Mouse (Mus musculus): ENCODE data around the gene Rxrb. TPM values are rescaled to one million over a fixed set of nuclear protein-coding genes. Genes with fewer than 3 reads are reported as not detected.

The Rxrb gene
- total and polyA plus RNA-seq, 3 experiments = 27.0 to 47.7 (median 36.9) TPM

DNA sequence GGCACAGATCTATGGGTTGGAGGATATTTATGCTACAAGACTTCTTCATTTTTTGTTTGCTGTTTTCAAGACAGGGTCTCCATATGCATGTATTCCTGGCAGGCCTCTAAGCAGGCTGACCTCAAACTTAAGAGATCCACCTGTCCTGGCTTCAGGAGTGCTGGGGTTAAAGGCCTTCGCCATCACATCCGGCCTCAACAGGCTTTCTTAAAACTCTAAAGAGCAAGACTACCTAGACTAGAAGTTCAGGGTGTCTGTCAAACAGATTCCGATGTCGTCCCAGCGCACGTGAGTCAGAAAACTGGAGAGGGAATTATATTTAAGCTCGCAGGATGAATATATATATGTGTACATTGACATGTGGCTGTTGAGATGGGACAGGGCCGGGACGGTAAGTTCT, 7.9 kb upstream of the Rxrb start:
- DNase-seq (ENCODE audit: extremely low read depth) = no peak
- Histone ChIP-seq H3K9me3 (replicated peaks; ENCODE audit: low read length) (peaks cover 27% of the 10 kb centered on the region), H3K27me3 (replicated peaks) (no peaks in the 10 kb centered on the region), H3K4me2 (ENCODE audit: insufficient read depth, low read depth, poor library complexity, severe bottlenecking) (peak overlapping the region; percentile 31; the same call in 1 of the 2 replicates), H3K9ac (ENCODE audit: insufficient read depth, low read depth) (peak overlapping the region; percentile 91; the same call in 1 of the 2 replicates), H3K36me3 (replicated peaks in 1 of 2; ENCODE audit: control insufficient read depth in 1 of 2, insufficient read depth in 1 of 2, low read length in 1 of 2) (peaks cover 19 to 39% of the 10 kb centered on the region in 2 experiments), H3K27ac (ENCODE audit: insufficient read depth, low read depth) (no peak overlapping the region), H3K4me1 (ENCODE audit: control insufficient read depth in 1 of 2, insufficient read depth in 2 of 2) (peaks cover 19 to 36% of the 10 kb centered on the region in 2 experiments), H3K79me2 (replicated peaks; ENCODE audit: control insufficient read depth, extremely low read depth, insufficient read depth, poor library complexity, severe bottlenecking) (peaks cover 2% of the 10 kb centered on the region; the same call in 1 of the 2 replicates), H3K4me3 (replicated peaks in 1 of 3; ENCODE audit: low read depth in 2 of 3, low read length in 2 of 3, poor library complexity in 1 of 3) (peak overlapping the region; percentile 71 to 81 (median 75))
- dilution Hi-C loops (cut with MboI; ENCODE audit: extremely low pct_ligation_motif_present, extremely low pct_unique_long_range_greater_than_20kb, low sequenced_read_pairs) = no loop called here
- in situ Hi-C loops (cut with MboI; ENCODE audit: low pct_ligation_motif_present, low pct_unique_long_range_greater_than_20kb, low sequenced_read_pairs) = no loop called here
- TF ChIP-seq JUN (IDR thresholded peaks at IDR 0.05; ENCODE audit: insufficient read depth, low read depth, low read length) (no peak), IRF4 (IDR thresholded peaks at IDR 0.05; ENCODE audit: low read depth, low read length) (no peak), NELFE (IDR thresholded peaks at IDR 0.05; ENCODE audit: low read depth, low read length) (no peak), GABPA (IDR thresholded peaks at IDR 0.05; ENCODE audit: insufficient replicate concordance, low read depth, low read length) (no peak), CHD1 (IDR thresholded peaks at IDR 0.05; ENCODE audit: low read depth, low read length) (no peak), SMC3 (IDR thresholded peaks at IDR 0.05; ENCODE audit: low read depth, low read length) (no peak), MYC (IDR thresholded peaks at IDR 0.05; ENCODE audit: low read depth, low read length) (no peak), RAD21 (IDR thresholded peaks at IDR 0.05; ENCODE audit: low read depth, low read length) (no peak), RCOR1 (conservative IDR thresholded peaks at IDR 0.05; ENCODE audit: low read depth, low read length) (no peak), USF1 (IDR thresholded peaks at IDR 0.05; ENCODE audit: low read depth, low read length) (no peak), MAX (IDR thresholded peaks at IDR 0.05; ENCODE audit: low read length) (no peak), ZNF384 (IDR thresholded peaks at IDR 0.05; ENCODE audit: low read depth, low read length) (no peak)

DNA sequence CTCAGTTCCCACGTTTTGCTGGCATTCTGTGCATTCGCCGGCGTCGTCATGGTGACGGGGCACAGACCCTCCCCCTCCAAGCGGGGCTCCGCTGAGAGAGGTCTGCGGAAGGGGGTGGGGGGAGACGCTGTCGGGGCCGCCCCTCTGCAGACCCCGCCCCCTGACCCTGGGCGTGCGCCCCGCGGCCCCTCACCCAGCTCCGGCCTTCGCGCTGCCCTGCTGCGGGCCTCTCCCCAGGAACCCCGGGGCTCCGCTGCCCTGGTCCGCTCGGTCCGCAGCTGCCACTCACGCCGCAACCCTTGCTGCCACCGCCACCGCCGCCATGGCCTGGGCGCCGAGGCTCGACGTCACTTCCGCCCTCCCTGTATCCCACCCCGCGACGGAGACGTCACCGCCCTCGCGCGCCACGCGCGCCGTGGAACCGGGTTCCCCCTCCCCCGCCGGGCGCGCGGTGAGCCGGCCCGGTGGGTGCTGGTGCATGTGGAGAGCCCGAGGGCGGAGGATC, 7.2 kb upstream of the Rxrb start, which contains the start of gene Ring1:
TSS of gene Ring1 (minus strand) at position 364 of the 505 bp plus-strand sequence.
- in situ Hi-C loops (cut with MboI; ENCODE audit: low pct_ligation_motif_present, low pct_unique_long_range_greater_than_20kb, low sequenced_read_pairs) = no loop called here
- Histone ChIP-seq H3K4me3 (replicated peaks in 1 of 3; ENCODE audit: low read depth in 2 of 3, low read length in 2 of 3, poor library complexity in 1 of 3) (peak within 1 kb of the TSS; percentile 71 to 81 (median 75)), H3K79me2 (replicated peaks; ENCODE audit: control insufficient read depth, extremely low read depth, insufficient read depth, poor library complexity, severe bottlenecking) (peaks cover 2% of the 10 kb centered on the region; the same call in 1 of the 2 replicates), H3K4me1 (ENCODE audit: control insufficient read depth in 1 of 2, insufficient read depth in 2 of 2) (peaks cover 24 to 43% of the 10 kb centered on the region in 2 experiments), H3K9me3 (replicated peaks; ENCODE audit: low read length) (peaks cover 27% of the 10 kb centered on the region), H3K27me3 (replicated peaks) (no peaks in the 10 kb centered on the region), H3K9ac (ENCODE audit: insufficient read depth, low read depth) (peak within 1 kb of the TSS; percentile 91), H3K4me2 (ENCODE audit: insufficient read depth, low read depth, poor library complexity, severe bottlenecking) (peak within 1 kb of the TSS; percentile 84), H3K36me3 (replicated peaks in 1 of 2; ENCODE audit: control insufficient read depth in 1 of 2, insufficient read depth in 1 of 2, low read length in 1 of 2) (peaks cover 26 to 46% of the 10 kb centered on the region in 2 experiments), H3K27ac (ENCODE audit: insufficient read depth, low read depth) (peak within 1 kb of the TSS; percentile 49)
- DNase-seq (ENCODE audit: extremely low read depth) = peak; percentile 59
- dilution Hi-C loops (cut with MboI; ENCODE audit: extremely low pct_ligation_motif_present, extremely low pct_unique_long_range_greater_than_20kb, low sequenced_read_pairs) = no loop called here
- no peak for TF ChIP-seq CTCF (conservative IDR thresholded peaks at IDR 0.05 in 1 of 2, IDR thresholded peaks at IDR 0.05 in 1 of 2; ENCODE audit: low read depth in 2 of 2, low read length in 2 of 2)
- TF ChIP-seq UBTF (IDR thresholded peaks at IDR 0.05; ENCODE audit: low read depth, low read length) = no peak
- 0 out of 2 replicates have a peak, but pooled peaks have one; percentile 23 for TF ChIP-seq BHLHE40 (IDR thresholded peaks at IDR 0.05; ENCODE audit: low read depth, low read length)
- no peak for TF ChIP-seq JUN (IDR thresholded peaks at IDR 0.05; ENCODE audit: insufficient read depth, low read depth, low read length)
- TF ChIP-seq SIN3A (IDR thresholded peaks at IDR 0.05; ENCODE audit: low read length) = peak; percentile 49; the same call in 1 of the 2 replicates
- TF ChIP-seq ZMIZ1 (IDR thresholded peaks at IDR 0.05; ENCODE audit: low read depth, low read length) = peak; percentile 69
- TF ChIP-seq NRF1 (IDR thresholded peaks at IDR 0.05; ENCODE audit: low read depth, low read length) = peak; percentile 56; the same call in 1 of the 2 replicates
- TF ChIP-seq MEF2A (IDR thresholded peaks at IDR 0.05; ENCODE audit: borderline replicate concordance, low read depth, low read length) = no peak; the same call in 1 of the 2 replicates
- TF ChIP-seq TBP (conservative IDR thresholded peaks at IDR 0.05; ENCODE audit: low read depth, low read length) = no peak
- no peak for TF ChIP-seq ZC3H11A (IDR thresholded peaks at IDR 0.05; ENCODE audit: low read depth, low read length)
- no peak for TF ChIP-seq USF1 (IDR thresholded peaks at IDR 0.05; ENCODE audit: low read depth, low read length)
- TF ChIP-seq POLR2A (IDR thresholded peaks at IDR 0.05; ENCODE audit: low read depth, low read length) = peak; percentile 83
- TF ChIP-seq POLR2AphosphoS2 (IDR thresholded peaks at IDR 0.05; ENCODE audit: low read depth, low read length) = peak; percentile 69; the same call in 1 of the 2 replicates
- TF ChIP-seq RAD21 (IDR thresholded peaks at IDR 0.05; ENCODE audit: low read depth, low read length) = no peak
- TF ChIP-seq ZKSCAN1 (IDR thresholded peaks at IDR 0.05; ENCODE audit: borderline replicate concordance, low read depth, low read length) = no peak
- TF ChIP-seq PAX5 (IDR thresholded peaks at IDR 0.05; ENCODE audit: low read length) = no peak
- 0 out of 2 replicates have a peak, but pooled peaks have one; percentile 12 for TF ChIP-seq MYC (IDR thresholded peaks at IDR 0.05; ENCODE audit: low read depth, low read length)
- TF ChIP-seq IRF4 (IDR thresholded peaks at IDR 0.05; ENCODE audit: low read depth, low read length) = peak; percentile 20; the same call in 1 of the 2 replicates
- no peak for TF ChIP-seq MAFK (IDR thresholded peaks at IDR 0.05; ENCODE audit: insufficient replicate concordance, low read length)
- peak; percentile 76; the same call in 1 of the 2 replicates for TF ChIP-seq MXI1 (IDR thresholded peaks at IDR 0.05; ENCODE audit: low read depth, low read length)
- TF ChIP-seq MAZ (IDR thresholded peaks at IDR 0.05; ENCODE audit: low read depth, low read length) = no peak
- no peak for TF ChIP-seq SMC3 (IDR thresholded peaks at IDR 0.05; ENCODE audit: low read depth, low read length)
- TF ChIP-seq E2F4 (IDR thresholded peaks at IDR 0.05; ENCODE audit: insufficient replicate concordance, low read depth, low read length) = no peak
- TF ChIP-seq CHD1 (IDR thresholded peaks at IDR 0.05; ENCODE audit: low read depth, low read length) = no peak
- no peak for TF ChIP-seq ZNF384 (IDR thresholded peaks at IDR 0.05; ENCODE audit: low read depth, low read length)
- TF ChIP-seq ELF1 (IDR thresholded peaks at IDR 0.05; ENCODE audit: low read depth, low read length) = peak; percentile 68; the same call in 1 of the 2 replicates

All from CH12.LX (cell line).